In the genomic region with DNA sequence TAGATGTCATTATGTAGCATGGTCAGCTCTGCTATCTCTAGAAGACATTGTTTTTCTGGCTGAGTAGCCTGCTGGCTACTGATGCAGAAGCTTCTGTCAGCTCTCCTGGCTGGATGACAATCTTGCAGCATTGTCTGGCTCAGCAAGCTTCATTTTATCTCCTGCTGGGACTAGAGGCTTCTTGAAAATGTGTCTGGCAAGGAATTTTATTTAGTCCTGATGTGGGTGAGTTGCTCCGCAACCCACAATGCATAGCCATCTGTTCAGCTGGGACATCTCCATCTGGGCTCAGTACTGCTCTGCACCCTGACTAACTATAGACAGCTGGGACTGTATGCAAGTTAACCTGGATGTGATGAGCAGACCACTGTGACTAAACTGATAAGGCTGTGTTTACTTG, we compare ENCODE assay signal across 9 mouse cellular contexts.
DNase-seq lines count a peak whose midpoint lies in the region; ATAC-seq and TF ChIP-seq lines count a peak whose summit lies in the region.
"Had no signal": no experiment of that assay in that cellular context is flagged by ENCODE, and none has a peak within 500 bp of the region (broad histone marks: within the 10 kb centered on the region; RNA-seq: fewer than 3 reads in every experiment).

No protein-coding gene starts in this region.

- TF ChIP-seq EP300 in lung, postnatal 0 days (IDR thresholded peaks at IDR 0.05), result no peak

- WGBS in hindbrain, embryonic 14.5 days, result 48% methylated on average over 1 of the region's 1 CpGs
- WGBS in lung, postnatal 0 days, result 83% methylated on average over 1 of the region's 1 CpGs

- 0 out of 2 replicates have a peak overlapping the region, but pooled peaks have one; percentile 1 for H3K27ac ChIP-seq in hindbrain, embryonic 14.5 days
- H3K27ac ChIP-seq in lung, postnatal 0 days (ENCODE audit: low read length), result no peak overlapping the region
- H3K27ac ChIP-seq: liver, embryonic 14.5 days had no signal

- H3K27me3 ChIP-seq in hindbrain, embryonic 14.5 days (ENCODE audit: control insufficient read depth, insufficient read depth, low read length), result no peaks in the 10 kb centered on the region
- no peaks in the 10 kb centered on the region for H3K27me3 ChIP-seq in lung, postnatal 0 days (replicated peaks; ENCODE audit: insufficient read depth, low read length)

- TF ChIP-seq CTCF in lung, postnatal 0 days (IDR thresholded peaks at IDR 0.05), result no peak

- H3K36me3 ChIP-seq in hindbrain, embryonic 14.5 days (replicated peaks; ENCODE audit: control insufficient read depth, insufficient read depth), result no peaks in the 10 kb centered on the region
- no peaks in the 10 kb centered on the region for H3K36me3 ChIP-seq in lung, postnatal 0 days (ENCODE audit: insufficient read depth, low read length)

- H3K4me2 ChIP-seq in hindbrain, embryonic 14.5 days (replicated peaks), result no peak overlapping the region
- H3K4me2 ChIP-seq in lung, postnatal 0 days (replicated peaks; ENCODE audit: low read depth, low read length), result no peak overlapping the region

- intact Hi-C loops in left cerebral cortex, postnatal 36 days (cut with DNase I), result no loop called here

- H3K4me3 ChIP-seq in hindbrain, embryonic 14.5 days (replicated peaks; ENCODE audit: low read length), result no peak overlapping the region
- no peak overlapping the region for H3K4me3 ChIP-seq in lung, postnatal 0 days (ENCODE audit: low read depth, low read length)

- H3K9me3 ChIP-seq in hindbrain, embryonic 14.5 days (ENCODE audit: control insufficient read depth, low read length), result no peaks in the 10 kb centered on the region
- H3K9me3 ChIP-seq in lung, postnatal 0 days (ENCODE audit: low read length), result no peaks in the 10 kb centered on the region

- no peaks in the 10 kb centered on the region for H3K4me1 ChIP-seq in hindbrain, embryonic 14.5 days (replicated peaks; ENCODE audit: control insufficient read depth, insufficient read depth, low read length)
- H3K4me1 ChIP-seq in lung, postnatal 0 days (ENCODE audit: insufficient read depth, low read depth, low read length), result no peaks in the 10 kb centered on the region

- no peak overlapping the region for H3K9ac ChIP-seq in hindbrain, embryonic 14.5 days
- no peak overlapping the region for H3K9ac ChIP-seq in lung, postnatal 0 days (replicated peaks; ENCODE audit: low read depth)
- H3K9ac ChIP-seq: liver, embryonic 14.5 days had no signal

- peak; percentile 4 for DNase-seq in urinary bladder, postnatal 14 days (ENCODE audit: low spot score)
- no peak for DNase-seq in urinary bladder, postnatal 4 days (ENCODE audit: low spot score in 2 of 2)
- DNase-seq in hindbrain, embryonic 14.5 days (ENCODE audit: low spot score), result peak; percentile 51
- peak; percentile 80 to 85 for DNase-seq in left cerebral cortex, postnatal 36 days (ENCODE audit: low spot score in 2 of 2)
- no peak for DNase-seq in liver
- no peak for DNase-seq in lung, postnatal 0 days (ENCODE audit: low spot score)
- DNase-seq in spleen, postnatal 4 days (ENCODE audit: low spot score in 2 of 2), result no peak

- ATAC-seq in hindbrain, embryonic 14.5 days (ENCODE audit: low FRiP score), result peak; percentile 90
- no peak for ATAC-seq in lung, postnatal 0 days
- ATAC-seq in granulocyte monocyte progenitor cell, adult 5-6 weeks (replicated peaks; ENCODE audit: poor library complexity, severe bottlenecking), result no peak

Comparison
In these comparisons a context has a peak if more than half of its experiments do, and no peak if none do; other contexts are left out.
1. DNase-seq: peak in urinary bladder, postnatal 14 days (single experiment), hindbrain, embryonic 14.5 days (single experiment) and left cerebral cortex, postnatal 36 days (2 of 2); none in urinary bladder, postnatal 4 days (0 of 2), liver (single experiment), lung, postnatal 0 days (single experiment) and spleen, postnatal 4 days (0 of 2).